Mouse (Mus musculus) splenic B cell, adult 2 months (primary cell): ENCODE results near the gene Selenop.

Source experiments
- DNase-seq: peaks from one replicate; pipeline ENCODE4 v3.0.0-alpha.2; 2011; ENCODE audit warnings: low read depth, low spot score
- H3K27me3 ChIP-seq: 2 replicates; pipeline ENCODE4 v1.6.1; 2012; ENCODE audit warnings: mild to moderate bottlenecking, low read length, moderate library complexity, mixed read lengths; ENCODE audit not compliant: control insufficient read depth, poor library complexity, insufficient read depth, severe bottlenecking
- H3K36me3 ChIP-seq: 2 replicates; pipeline ENCODE4 v1.6.1; 2012; ENCODE audit warnings: mild to moderate bottlenecking, low read length, moderate library complexity, mixed read lengths; ENCODE audit not compliant: control insufficient read depth, poor library complexity, insufficient read depth, severe bottlenecking

Gene Selenop

GRCm38 (mm10) chr15:3293477-3293876, 25.1 kb downstream of the Selenop start:
- no peak for DNase-seq
- no peaks in the 10 kb centered on the region for H3K27me3 ChIP-seq
- no peaks in the 10 kb centered on the region for H3K36me3 ChIP-seq

GRCm38 (mm10) chr15:3295986-3296385, 27.6 kb downstream of the Selenop start:
- DNase-seq, result no peak
- Histone ChIP-seq H3K27me3 (no peaks in the 10 kb centered on the region), H3K36me3 (no peaks in the 10 kb centered on the region)

DNA sequence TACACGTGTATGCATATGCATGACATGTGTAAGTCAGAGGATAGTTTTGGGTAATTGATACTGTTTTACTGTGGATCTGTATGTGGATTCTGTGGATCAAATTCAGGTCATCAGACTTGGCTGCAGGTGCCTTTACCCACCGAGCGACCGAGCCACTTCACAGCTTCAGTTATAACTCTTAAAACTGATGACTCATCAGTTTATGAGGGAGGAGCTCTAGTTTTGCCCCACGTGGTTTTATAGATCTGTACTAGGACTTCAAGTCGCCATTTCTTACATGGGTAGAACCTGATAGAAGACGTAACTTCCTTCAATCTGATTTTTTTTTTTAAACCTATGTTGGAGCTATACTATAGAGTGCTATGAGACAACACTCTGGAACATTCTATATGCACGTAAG, 29.3 kb downstream of the Selenop start:
- Histone ChIP-seq H3K36me3 (no peaks in the 10 kb centered on the region), H3K27me3 (no peaks in the 10 kb centered on the region)
- no peak for DNase-seq

DNA sequence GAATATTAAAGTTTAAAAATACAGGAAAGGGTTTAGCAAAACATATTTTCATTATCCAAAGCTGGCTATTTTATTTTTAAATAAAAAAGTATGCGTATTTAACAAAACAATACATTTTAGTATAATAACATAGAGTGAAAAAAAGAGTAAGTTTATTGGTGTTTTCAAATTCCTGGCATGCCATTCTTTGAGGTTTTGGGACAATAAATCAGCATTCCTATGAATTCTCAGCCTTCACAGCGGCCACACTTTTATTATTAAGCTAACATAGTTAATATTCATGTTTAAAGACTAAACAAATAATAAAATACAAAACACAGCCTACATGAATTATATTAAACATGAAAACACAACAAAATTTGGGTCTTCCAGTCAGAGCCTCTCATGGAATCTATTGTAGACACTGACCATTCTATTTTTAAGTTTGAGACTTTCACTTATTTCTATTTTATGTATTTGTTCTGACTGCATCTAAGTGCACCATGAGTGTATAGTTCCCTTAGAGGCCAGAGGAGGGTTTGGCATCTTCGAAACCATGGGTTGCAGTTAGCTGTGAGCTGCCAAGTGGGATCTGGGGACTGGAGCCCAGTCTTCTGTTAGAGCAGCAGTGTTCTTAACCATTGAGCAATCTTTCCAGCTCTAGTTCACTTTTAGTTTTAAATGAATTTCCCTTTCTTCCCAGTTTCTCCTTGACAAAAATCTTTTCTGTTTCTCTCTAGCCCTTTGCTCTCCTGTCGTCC, 32.2 kb downstream of the Selenop start:
- Histone ChIP-seq H3K36me3 (no peaks in the 10 kb centered on the region), H3K27me3 (no peaks in the 10 kb centered on the region)
- no peak for DNase-seq

DNA sequence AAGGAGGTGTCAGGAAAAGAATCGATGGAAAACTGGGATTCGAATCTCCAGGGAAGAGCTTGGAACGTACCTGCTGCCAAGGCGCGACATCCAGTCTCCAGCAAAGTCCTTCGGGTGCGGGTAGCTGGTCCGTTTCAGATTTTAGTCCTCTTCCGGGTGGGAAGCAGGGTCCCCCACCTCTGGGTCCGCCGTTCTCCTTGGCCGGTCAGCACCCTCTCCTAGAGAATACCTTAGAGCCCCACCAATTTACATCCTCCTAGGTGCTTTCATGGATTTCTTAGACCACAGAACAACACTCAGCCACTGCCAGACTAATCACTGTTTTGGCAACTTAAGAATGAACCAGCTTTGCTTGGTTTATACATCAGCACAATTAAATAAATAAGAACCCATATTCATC, 35.1 kb downstream of the Selenop start, which contains the start of gene Ccdc152:
TSS of gene Ccdc152 (minus strand) at position 101 of the 400 bp plus-strand sequence.
- no peak for DNase-seq
- Histone ChIP-seq H3K27me3 (no peaks in the 10 kb centered on the region), H3K36me3 (no peaks in the 10 kb centered on the region)

GRCm38 (mm10) chr15:3309856-3310255, 41.5 kb downstream of the Selenop start:
- no peak for DNase-seq
- no peaks in the 10 kb centered on the region for H3K36me3 ChIP-seq

GRCm38 (mm10) chr15:3312937-3313336, 44.6 kb downstream of the Selenop start:
- Histone ChIP-seq H3K36me3 (no peaks in the 10 kb centered on the region), H3K27me3 (no peaks in the 10 kb centered on the region)

More at GRCm38 (mm10) chr15:3309856-3310255, 41.5 kb downstream of the Selenop start:
- H3K27me3 ChIP-seq, result no peaks in the 10 kb centered on the region

DNA sequence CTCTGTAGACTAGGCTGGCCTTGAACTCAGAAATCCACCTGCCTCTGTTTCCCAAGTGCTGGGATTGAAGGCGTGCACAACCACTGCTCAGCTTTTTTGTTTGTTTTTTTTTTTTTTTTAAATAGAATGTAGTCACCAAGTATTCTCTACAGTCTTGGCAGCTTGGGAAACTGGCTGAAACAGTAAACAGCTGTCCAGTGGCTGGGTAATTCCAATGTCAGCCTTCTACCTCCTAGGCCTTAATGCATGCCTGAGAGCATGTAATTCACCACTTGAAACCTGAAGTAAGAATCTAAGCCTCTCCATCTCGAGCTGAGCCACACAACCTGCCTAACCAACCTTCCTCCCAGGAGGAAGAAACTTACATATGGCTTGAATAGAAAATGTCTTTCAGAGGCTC, 48.3 kb downstream of the Selenop start:
- H3K27me3 ChIP-seq, result no peaks in the 10 kb centered on the region
- no peaks in the 10 kb centered on the region for H3K36me3 ChIP-seq
- DNase-seq, result no peak

More at GRCm38 (mm10) chr15:3312937-3313336, 44.6 kb downstream of the Selenop start:
- no peak for DNase-seq

DNA sequence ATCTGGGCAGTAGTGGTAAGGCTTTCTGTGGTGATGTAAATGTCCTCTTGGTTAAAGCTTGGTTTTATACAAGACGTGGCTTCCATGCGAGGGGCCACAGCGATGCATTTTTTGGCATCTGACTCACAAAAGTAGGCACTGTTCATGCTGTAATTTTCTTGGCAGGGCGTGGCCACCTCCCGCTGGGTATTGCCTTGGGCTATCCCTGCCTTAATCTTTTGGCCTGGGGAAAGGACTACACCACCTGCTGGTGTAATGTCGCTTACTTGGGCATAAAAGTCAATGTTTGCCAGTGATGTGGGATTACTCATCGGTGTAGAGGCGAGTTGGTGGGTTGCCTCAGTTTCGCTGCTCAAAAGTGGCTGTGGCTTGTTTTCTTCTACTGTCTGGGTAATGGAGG, 51.6 kb downstream of the Selenop start:
- no peak for DNase-seq
- H3K36me3 ChIP-seq, result no peaks in the 10 kb centered on the region
- H3K27me3 ChIP-seq, result no peaks in the 10 kb centered on the region

DNA sequence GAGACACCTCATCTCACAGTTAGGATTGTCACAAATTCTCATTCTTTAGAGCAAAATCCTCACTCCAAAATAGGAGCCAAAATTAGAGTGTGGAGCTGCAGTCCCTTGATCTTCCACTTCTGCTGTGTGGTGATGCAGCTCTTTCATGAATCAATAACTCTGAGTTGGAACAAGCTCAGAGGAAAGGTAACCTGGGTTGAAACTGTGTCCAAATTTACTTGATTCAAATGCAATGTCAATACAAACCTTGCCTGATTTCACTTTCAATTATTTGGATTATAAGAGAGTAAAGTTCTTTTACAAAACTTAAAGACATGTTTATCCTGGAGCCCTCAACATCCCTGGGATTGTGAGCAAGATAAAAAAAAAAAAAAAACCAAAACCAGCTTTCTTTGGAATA, 54.7 kb downstream of the Selenop start:
- H3K36me3 ChIP-seq, result no peaks in the 10 kb centered on the region
- no peaks in the 10 kb centered on the region for H3K27me3 ChIP-seq
- DNase-seq, result no peak
